Mouse (Mus musculus) embryonic fibroblast, embryonic 13.5 days (primary cell): ENCODE data around the gene Pcca.

Experiments used
- CTCF ChIP-seq: IDR thresholded peaks from 2 replicates; pipeline ENCODE4 v1.5.1; 2011; ENCODE audit warnings: mild to moderate bottlenecking, control low read depth, low read length, moderate library complexity, borderline replicate concordance; ENCODE audit not compliant: insufficient read depth
- POLR2A ChIP-seq: IDR thresholded peaks from 2 replicates; pipeline ENCODE4 v1.6.1; 2011; ENCODE audit warnings: low read depth, mild to moderate bottlenecking, control low read depth, low read length, moderate library complexity

DNA sequence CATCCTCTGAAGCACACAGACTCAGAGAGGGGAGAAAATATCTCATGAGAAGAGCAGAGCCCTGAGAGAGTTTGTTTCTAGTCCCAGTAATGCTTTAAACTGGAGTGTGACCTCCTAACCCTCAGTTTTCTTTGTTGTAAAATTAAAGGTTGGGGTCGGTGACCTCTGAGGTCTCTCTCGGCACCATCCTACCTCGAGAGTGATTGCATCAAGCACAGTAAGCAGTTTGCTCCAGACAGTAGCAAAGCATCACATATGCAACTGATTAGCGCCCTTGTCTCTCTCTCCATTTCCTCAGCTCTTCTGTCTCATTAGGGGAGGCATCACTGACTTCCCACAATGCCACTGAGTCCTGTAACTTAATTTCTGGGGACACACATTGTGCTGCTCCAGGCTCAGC lies 302.1 kb downstream of the Pcca start:
- TF ChIP-seq POLR2A (no peak), CTCF (no peak)
